Mouse (Mus musculus): ENCODE measurements at regions not wholly inside any gene's neighbourhood (a gene's known extent, or its start where the extent isn't known, plus 50 kb on each side); places are given as distances from the start of the nearest gene placed in this dataset.

DNA sequence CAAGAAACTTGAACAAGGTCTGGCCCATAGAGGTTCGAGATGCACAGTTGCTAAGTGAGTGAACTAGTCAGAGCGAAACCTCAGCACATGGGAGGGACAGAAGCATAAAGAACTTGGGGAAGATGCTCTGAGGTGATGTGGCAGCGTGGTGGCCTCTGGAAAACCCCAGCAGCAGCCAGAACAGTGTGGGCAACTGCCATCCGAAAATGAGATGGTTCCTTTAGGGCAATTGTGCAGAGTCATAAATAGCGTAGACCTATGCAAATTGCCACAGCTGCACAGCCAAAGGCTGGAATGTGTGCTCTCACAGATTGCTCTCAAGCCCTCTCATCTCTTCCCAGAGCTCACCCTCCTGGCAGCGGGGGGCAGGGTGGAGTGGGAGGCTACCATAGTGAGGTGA, 144.7 kb upstream of the Nfe2l3 start:
- no peak for TF ChIP-seq EP300 (optimal IDR thresholded peaks at IDR 0.05)
- TF ChIP-seq CTCF (IDR thresholded peaks at IDR 0.05; ENCODE audit: low read depth) = no peak

All from stomach, postnatal 0 days (tissue).